Mouse (Mus musculus) megakaryocyte-erythroid progenitor cell, adult 5-6 weeks (primary cell): ENCODE results near the gene Fam53b. TPM values are rescaled to one million over a fixed set of nuclear protein-coding genes. Genes with fewer than 3 reads are reported as not detected.
"Not testable (repeated sequence)": the region's sequence is repeated elsewhere in the genome, so short reads cannot be mapped to it uniquely, and the experiment has no call there.

Experiments used
- ATAC-seq: replicated peaks from 2 replicates; pipeline ENCODE4 v1.8.0; 2016; ENCODE audit warnings: mild to moderate bottlenecking, inconsistent platforms; ENCODE audit not compliant: severe bottlenecking, poor library complexity, low FRiP score, low TSS enrichment
- total RNA-seq, 2 experiments: library from RNA; stranded (forward) in 1 of 2; stranded (reverse) in 1 of 2; fragments of 200-1000, 215-1000 nt in 1 of 2; fragments of >200 nt in 1 of 2; fragmentation: Nextera tagmentation in 1 of 2; gene quantifications; 2 replicates each; pipeline ENCODE4 v1.2.3; 2014 to 2017

The Fam53b gene
- total RNA-seq, 2 experiments from 2014 or later: 21.2 to 61.6 TPM

DNA sequence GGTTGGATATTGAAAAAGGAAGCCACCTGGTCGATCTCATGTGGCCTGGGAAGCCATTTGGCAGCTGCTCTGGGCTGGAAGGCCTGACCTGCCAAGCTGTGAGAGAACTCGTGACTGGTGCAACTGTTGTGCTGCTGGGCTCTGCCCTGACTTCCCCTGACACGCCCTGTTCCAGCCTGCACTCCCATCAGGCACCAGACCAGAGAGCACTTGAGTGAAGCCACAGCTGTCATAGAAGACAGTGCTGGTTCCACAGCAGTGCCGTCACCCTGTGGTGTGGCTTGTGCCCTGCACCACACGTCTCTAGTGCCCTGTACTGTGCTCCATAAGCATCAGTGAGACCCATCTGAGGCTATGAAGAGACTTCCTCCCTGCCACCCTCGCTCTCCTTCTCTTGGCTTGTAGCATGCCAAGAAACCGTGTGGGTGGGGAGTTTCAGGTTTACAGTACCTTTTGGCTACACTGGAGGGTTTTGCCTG, 141.2 kb downstream of the Fam53b start:
- peak; percentile 94 for ATAC-seq

DNA sequence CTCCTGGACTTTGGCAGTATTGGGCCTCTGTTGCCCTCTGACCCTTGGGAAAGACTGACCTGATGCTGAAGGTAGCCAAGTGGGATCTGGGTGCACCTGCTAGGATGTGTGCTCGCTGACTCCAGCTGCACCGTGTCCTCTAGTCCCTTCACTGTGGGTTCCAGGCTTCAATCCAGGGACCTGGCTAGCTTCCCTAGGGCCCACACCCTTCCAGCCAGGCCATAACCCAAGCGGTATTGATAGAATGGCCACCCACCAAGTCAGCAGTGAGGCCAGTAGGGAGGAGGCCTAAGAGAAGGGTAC, 142.9 kb downstream of the Fam53b start:
- ATAC-seq: no peak

DNA sequence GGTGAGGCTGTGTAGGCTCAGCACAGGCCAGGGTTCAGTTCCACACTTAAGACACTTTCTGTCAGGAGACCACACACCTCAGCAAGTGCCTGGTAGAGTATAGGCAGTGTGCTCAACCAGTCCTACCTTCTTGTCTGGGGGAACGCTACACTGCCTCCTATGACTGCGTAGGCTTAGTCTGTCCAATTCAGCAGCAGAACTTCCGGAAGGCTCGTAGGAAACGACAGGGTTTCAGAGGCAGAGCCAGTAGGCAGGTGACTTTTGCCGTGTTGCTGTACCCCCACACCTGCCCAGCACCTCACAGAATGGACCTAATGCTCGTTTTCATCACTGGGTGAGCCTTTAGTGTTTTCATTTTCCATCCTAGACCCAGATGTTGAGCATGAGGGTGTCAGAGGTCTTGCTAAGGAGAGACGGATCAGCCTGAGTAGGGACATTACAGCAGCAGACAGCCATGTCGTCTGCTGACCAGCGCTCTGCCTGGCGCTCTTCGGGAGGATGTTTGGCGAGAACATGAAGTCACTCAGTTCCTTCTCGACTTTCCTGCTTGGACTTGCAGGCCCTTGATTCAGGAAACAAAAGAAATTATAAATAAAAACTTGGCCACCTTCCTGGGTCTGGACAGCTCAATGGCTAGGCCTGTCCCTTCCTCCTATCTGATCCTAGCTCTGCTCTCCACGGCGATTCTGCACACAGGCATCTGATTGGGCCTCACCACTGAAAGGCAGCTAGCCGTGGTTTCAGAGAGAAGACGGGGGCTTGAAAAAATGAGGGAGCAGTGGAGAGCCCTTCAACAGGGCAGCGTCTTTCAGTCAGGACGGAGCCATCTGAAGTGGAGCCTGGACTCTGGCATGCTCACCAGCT, 143.5 kb downstream of the Fam53b start:
- ATAC-seq: no peak

DNA sequence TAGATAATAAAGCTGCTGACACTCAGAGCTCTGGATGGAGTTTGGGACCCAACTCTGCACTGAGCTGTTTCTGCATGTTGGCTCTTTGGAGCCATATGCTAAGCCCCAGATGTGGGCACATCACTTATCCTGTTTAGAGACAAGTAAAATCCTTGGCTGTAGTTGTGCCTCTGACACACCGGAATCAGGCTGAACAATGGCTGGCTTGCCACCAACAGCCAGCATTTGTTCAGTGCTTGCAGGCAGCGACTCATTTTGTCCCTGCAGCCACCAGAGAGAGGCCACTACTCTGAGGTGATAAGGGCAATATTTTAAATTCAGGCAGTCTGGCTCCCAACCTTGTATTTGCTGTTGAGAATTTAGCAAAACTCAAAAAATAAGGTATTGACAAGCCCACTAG, 145.1 kb downstream of the Fam53b start:
- ATAC-seq: no peak

DNA sequence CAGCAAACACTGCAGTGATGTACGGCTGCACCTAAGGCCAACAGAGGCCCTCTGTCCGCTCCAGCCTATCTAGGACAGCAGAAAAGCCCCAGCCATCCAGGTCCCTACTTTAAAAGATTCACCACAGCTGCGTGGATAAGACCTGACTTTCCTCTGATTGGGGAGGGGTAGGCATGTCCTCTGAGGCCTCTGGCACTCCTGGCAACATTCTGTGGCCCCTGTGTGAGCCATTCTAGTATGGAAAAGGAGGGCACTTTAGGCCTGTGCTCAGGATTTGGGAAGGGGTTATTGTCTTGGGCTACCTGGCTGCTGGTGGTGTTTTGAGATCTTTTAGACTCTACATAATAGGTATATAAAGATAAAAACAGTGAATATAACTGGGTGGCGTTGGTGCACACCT, 147.2 kb downstream of the Fam53b start:
- no peak for ATAC-seq

DNA sequence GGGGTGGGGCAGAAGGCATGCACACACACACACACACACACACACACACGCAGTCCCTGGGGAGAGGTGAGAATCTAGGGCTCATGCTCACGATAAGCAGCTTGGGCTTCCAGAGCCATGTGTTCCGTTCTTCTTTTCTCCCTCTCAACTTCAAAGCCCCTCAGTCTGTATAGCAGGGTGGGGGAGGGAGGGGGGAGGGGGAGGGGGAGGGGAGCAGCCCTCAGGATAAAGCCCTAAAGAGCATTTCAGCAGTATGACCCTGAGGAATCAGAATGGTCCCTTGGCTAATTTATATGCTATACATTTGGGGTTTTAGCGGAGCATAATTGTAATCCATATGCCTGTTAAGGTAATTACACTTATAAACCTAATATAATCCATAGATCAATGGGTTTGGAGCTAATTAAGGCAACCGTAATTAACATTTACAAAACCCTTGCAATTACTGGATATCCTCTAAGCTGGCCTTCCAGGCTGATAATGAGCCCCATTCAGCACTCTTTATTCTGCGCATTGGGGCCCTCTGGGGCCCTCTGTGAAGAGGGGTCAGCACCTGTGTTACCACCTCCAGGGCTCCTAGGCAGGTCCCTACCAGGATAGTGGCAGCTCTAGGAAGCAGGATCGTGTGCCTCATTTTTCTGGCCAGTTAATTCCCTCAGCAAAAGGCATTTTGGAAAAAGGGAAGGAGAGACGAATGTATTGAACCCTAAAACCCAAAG, 147.9 kb downstream of the Fam53b start:
- ATAC-seq: no peak

DNA sequence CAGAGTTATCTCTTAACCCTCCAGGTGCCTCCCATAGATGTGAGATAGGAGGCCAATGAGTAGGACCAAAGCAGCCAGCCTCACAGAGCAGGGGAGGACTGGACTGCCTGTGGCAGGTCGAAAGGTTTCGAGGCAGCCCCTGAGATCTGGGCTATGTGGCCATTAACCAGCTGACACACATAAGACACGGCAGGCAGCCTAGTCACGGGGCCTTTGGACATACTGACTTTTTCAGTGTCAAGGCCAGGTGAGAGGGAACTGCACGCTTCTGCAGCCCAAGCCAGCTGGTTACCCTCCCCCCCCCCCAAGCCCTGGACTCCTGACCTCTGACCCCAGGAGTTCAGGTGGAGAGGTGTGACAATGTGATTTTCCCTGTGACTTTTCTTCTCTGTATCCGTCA, 148.9 kb downstream of the Fam53b start:
- ATAC-seq: no peak; the same call in 1 of the 2 replicates

DNA sequence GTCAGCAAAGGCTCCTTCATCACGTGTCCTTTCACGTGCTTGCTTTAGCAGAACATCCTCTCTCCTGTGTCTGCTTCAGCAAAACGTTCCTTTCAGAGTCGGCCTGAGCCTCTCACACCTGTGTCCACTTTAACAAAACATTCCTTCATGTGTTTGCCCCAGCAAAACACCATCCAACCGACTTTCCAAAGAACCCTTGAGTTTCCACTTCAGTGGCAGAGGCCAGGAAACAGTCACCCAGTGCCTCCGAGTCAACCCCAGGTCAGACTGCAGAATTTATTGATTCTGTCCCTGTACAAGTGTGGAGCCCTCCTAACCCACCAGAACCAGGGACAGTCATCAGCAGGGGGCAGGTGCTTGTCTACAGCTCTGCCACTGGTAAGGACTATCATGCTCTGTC, 150.9 kb downstream of the Fam53b start:
- not testable (repeated sequence) for ATAC-seq

Other genes with a start within 250 kb of the Fam53b start
- 147 and 193 TPM in 2 replicates for gene Oat, start 237.5 kb downstream of the Fam53b start, total RNA-seq (2014; fragmentation: Nextera tagmentation)
- gene Oat, start 237.5 kb downstream of the Fam53b start, total RNA-seq (2017): 236 and 240 TPM in 2 replicates
- gene Nkx1-2, start 214.2 kb downstream of the Fam53b start, total RNA-seq (2014; fragmentation: Nextera tagmentation): not detected in 2 replicates
- gene Nkx1-2, start 214.2 kb downstream of the Fam53b start, total RNA-seq (2017): 0.38 TPM in 1 of 2 replicates, not detected in the other
- gene Lhpp, start 203.2 kb downstream of the Fam53b start, total RNA-seq (2014; fragmentation: Nextera tagmentation): 15.0 and 18.9 TPM in 2 replicates
- gene Lhpp, start 203.2 kb downstream of the Fam53b start, total RNA-seq (2017): 12.3 and 19.4 TPM in 2 replicates
- 23.3 and 40.6 TPM in 2 replicates for gene Eef1akmt2, start 38.8 kb upstream of the Fam53b start, total RNA-seq (2014; fragmentation: Nextera tagmentation)
- 31.8 and 80.4 TPM in 2 replicates for gene Eef1akmt2, start 38.8 kb upstream of the Fam53b start, total RNA-seq (2017)
- gene Abraxas2, start 45.3 kb upstream of the Fam53b start, total RNA-seq (2014; fragmentation: Nextera tagmentation): 26.6 and 38.7 TPM in 2 replicates
- gene Abraxas2, start 45.3 kb upstream of the Fam53b start, total RNA-seq (2017): 24.3 and 35.7 TPM in 2 replicates
- 26.6 and 31.4 TPM in 2 replicates for gene Zranb1, start 117.3 kb upstream of the Fam53b start, total RNA-seq (2014; fragmentation: Nextera tagmentation)
- 53.5 and 54.7 TPM in 2 replicates for gene Zranb1, start 117.3 kb upstream of the Fam53b start, total RNA-seq (2017)